Mouse (Mus musculus) MEL (cell line): ENCODE data around the gene Pde7b. TPM values are rescaled to one million over a fixed set of nuclear protein-coding genes. Genes with fewer than 3 reads are reported as not detected.

ENCODE experiments used
- DNase-seq: peaks from one replicate; pipeline ENCODE4 v3.0.0; 2011; ENCODE audit warnings: low read depth, low spot score
- H3K27ac ChIP-seq: 2 replicates; pipeline ENCODE4 v1.5.1; 2012; ENCODE audit warnings: low read depth, mild to moderate bottlenecking, control low read depth, low read length, moderate library complexity; ENCODE audit not compliant: control insufficient read depth
- H3K27me3 ChIP-seq, 2 experiments: fragments of 150-350 bp in 1 of 2; sonication (generic) in 1 of 2; 2 replicates each; pipeline ENCODE4 v1.6.1; 2012; ENCODE audit warnings: low read length in 2 of 2, mild to moderate bottlenecking in 2 of 2, improper control_type of control experiment in 1 of 2, moderate library complexity in 1 of 2; ENCODE audit not compliant: insufficient read depth in 2 of 2, control insufficient read depth in 1 of 2
- H3K36me3 ChIP-seq, 2 experiments: 2 replicates each; pipeline ENCODE4 v1.6.1; 2012 to 2014; ENCODE audit warnings: low read length in 2 of 2, improper control_type of control experiment in 1 of 2, inconsistent platforms in 1 of 2, mild to moderate bottlenecking in 1 of 2; ENCODE audit not compliant: insufficient read depth in 2 of 2, control insufficient read depth in 1 of 2
- H3K4me1 ChIP-seq, 2 experiments: fragments of 150-350 bp in 1 of 2; sonication (generic) in 1 of 2; 2 replicates each; pipeline ENCODE4 v1.6.1; 2012; ENCODE audit warnings: low read length in 2 of 2, improper control_type of control experiment in 1 of 2, mild to moderate bottlenecking in 1 of 2; ENCODE audit not compliant: insufficient read depth in 2 of 2, control insufficient read depth in 1 of 2
- H3K4me3 ChIP-seq, 2 experiments: fragments of 150-350 bp in 1 of 2; sonication (generic) in 1 of 2; 2 replicates each; pipeline ENCODE4 v1.5.1; 2012; ENCODE audit warnings: low read depth in 2 of 2, low read length in 2 of 2, mild to moderate bottlenecking in 2 of 2, moderate library complexity in 2 of 2, control low read depth in 1 of 2, improper control_type of control experiment in 1 of 2; ENCODE audit not compliant: control insufficient read depth in 1 of 2, insufficient read depth in 1 of 2
- H3K79me2 ChIP-seq: 2 replicates; pipeline ENCODE4 v1.6.1; 2012; ENCODE audit warnings: mild to moderate bottlenecking, low read length, moderate library complexity; ENCODE audit not compliant: control insufficient read depth, poor library complexity, insufficient read depth
- H3K9ac ChIP-seq: 2 replicates; pipeline ENCODE4 v1.6.1; 2012; ENCODE audit warnings: low read depth, mild to moderate bottlenecking, control low read depth, low read length, moderate library complexity; ENCODE audit not compliant: control insufficient read depth, poor library complexity, severe bottlenecking
- H3K9me3 ChIP-seq: fragments of 150-350 bp; sonication (generic); replicated peaks from 2 replicates; pipeline ENCODE4 v1.6.1; 2012; ENCODE audit warnings: mild to moderate bottlenecking, low read length, improper control_type of control experiment, moderate library complexity; ENCODE audit not compliant: insufficient read depth
- CHD1 ChIP-seq: IDR thresholded peaks from 2 replicates; pipeline ENCODE4 v1.6.1; 2012; ENCODE audit warnings: low read depth, mild to moderate bottlenecking, inconsistent platforms, low read length, improper control_type of control experiment
- CHD2 ChIP-seq: IDR thresholded peaks from 2 replicates; pipeline ENCODE4 v1.6.1; 2011; ENCODE audit warnings: low read length, improper control_type of control experiment
- CTCF ChIP-seq, 3 experiments: IDR thresholded peaks in 2 of 3; conservative IDR thresholded peaks in 1 of 3; 2 replicates each; pipeline ENCODE4 v1.5.1; 2011 to 2012; ENCODE audit warnings: low read length in 3 of 3, low read depth in 2 of 3, mild to moderate bottlenecking in 2 of 3, improper control_type of control experiment in 1 of 3, inconsistent platforms in 1 of 3, mixed read lengths in 1 of 3, moderate library complexity in 1 of 3; ENCODE audit not compliant: control insufficient read depth in 1 of 3, insufficient read depth in 1 of 3, poor library complexity in 1 of 3, severe bottlenecking in 1 of 3
- E2F4 ChIP-seq: IDR thresholded peaks from 2 replicates; pipeline ENCODE4 v1.6.1; 2011; ENCODE audit warnings: low read depth, low read length, improper control_type of control experiment, borderline replicate concordance
- ETS1 ChIP-seq: IDR thresholded peaks from 2 replicates; pipeline ENCODE4 v1.6.1; 2012; ENCODE audit warnings: low read depth, mild to moderate bottlenecking, inconsistent platforms, low read length, improper control_type of control experiment, moderate library complexity
- GABPA ChIP-seq: IDR thresholded peaks from 2 replicates; pipeline ENCODE4 v1.6.1; 2012; ENCODE audit warnings: low read depth, mild to moderate bottlenecking, inconsistent platforms, low read length, improper control_type of control experiment, moderate library complexity
- HCFC1 ChIP-seq: IDR thresholded peaks from 2 replicates; pipeline ENCODE4 v1.6.1; 2012; ENCODE audit warnings: low read depth, mild to moderate bottlenecking, inconsistent platforms, low read length, improper control_type of control experiment, moderate library complexity
- JUND ChIP-seq: IDR thresholded peaks from 2 replicates; pipeline ENCODE4 v1.6.1; 2011; ENCODE audit warnings: low read depth, mild to moderate bottlenecking, improper control_type of control experiment, low read length
- KAT2A ChIP-seq: conservative IDR thresholded peaks from 2 replicates; pipeline ENCODE4 v1.6.1; 2012; ENCODE audit warnings: low read depth, low read length, improper control_type of control experiment, inconsistent platforms
- MAX ChIP-seq: IDR thresholded peaks from 2 replicates; pipeline ENCODE4 v1.6.1; 2011; ENCODE audit warnings: low read length, improper control_type of control experiment
- MEF2A ChIP-seq: IDR thresholded peaks from 2 replicates; pipeline ENCODE4 v1.6.1; 2014; ENCODE audit warnings: low read depth, mild to moderate bottlenecking, inconsistent platforms, low read length, improper control_type of control experiment; ENCODE audit not compliant: poor library complexity, insufficient replicate concordance, severe bottlenecking; ENCODE audit errors: extremely low read depth
- MXI1 ChIP-seq: IDR thresholded peaks from 2 replicates; pipeline ENCODE4 v1.6.1; 2011; ENCODE audit warnings: mild to moderate bottlenecking, low read depth, low read length, improper control_type of control experiment
- MYC ChIP-seq: IDR thresholded peaks from 2 replicates; pipeline ENCODE4 v1.6.1; 2011; ENCODE audit warnings: low read depth, mild to moderate bottlenecking, low read length, improper control_type of control experiment, moderate library complexity
- POLR2AphosphoS2 ChIP-seq: IDR thresholded peaks from 2 replicates; pipeline ENCODE4 v1.6.1; 2011; ENCODE audit warnings: low read length, improper control_type of control experiment
- POLR2AphosphoS5 ChIP-seq: IDR thresholded peaks from 2 replicates; pipeline ENCODE4 v1.6.1; 2012; ENCODE audit warnings: low read depth, borderline replicate concordance, mild to moderate bottlenecking, inconsistent platforms, low read length, moderate library complexity, mixed read lengths
- SIN3A ChIP-seq: IDR thresholded peaks from 2 replicates; pipeline ENCODE4 v1.6.1; 2012; ENCODE audit warnings: low read length, improper control_type of control experiment, inconsistent platforms
- SMC3 ChIP-seq: IDR thresholded peaks from 2 replicates; pipeline ENCODE4 v1.6.1; 2011; ENCODE audit warnings: low read depth, low read length, improper control_type of control experiment
- TBP ChIP-seq: IDR thresholded peaks from 2 replicates; pipeline ENCODE4 v1.8.0; 2011; ENCODE audit warnings: low read depth, low read length, improper control_type of control experiment
- USF1 ChIP-seq: IDR thresholded peaks from 2 replicates; pipeline ENCODE4 v1.6.1; 2014; ENCODE audit warnings: low read depth, mild to moderate bottlenecking, inconsistent platforms, low read length, improper control_type of control experiment, moderate library complexity
- ZC3H11A ChIP-seq: IDR thresholded peaks from 2 replicates; pipeline ENCODE4 v1.6.1; 2012; ENCODE audit warnings: low read depth, mild to moderate bottlenecking, inconsistent platforms, low read length, improper control_type of control experiment
- ZKSCAN1 ChIP-seq: IDR thresholded peaks from 2 replicates; pipeline ENCODE4 v1.6.1; 2012; ENCODE audit warnings: low read depth, mild to moderate bottlenecking, inconsistent platforms, low read length, improper control_type of control experiment, moderate library complexity
- ZMIZ1 ChIP-seq: IDR thresholded peaks from 2 replicates; pipeline ENCODE4 v1.6.1; 2012; ENCODE audit warnings: low read depth, mild to moderate bottlenecking, inconsistent platforms, low read length, improper control_type of control experiment, moderate library complexity
- ZNF384 ChIP-seq: IDR thresholded peaks from 2 replicates; pipeline ENCODE4 v1.6.1; 2012; ENCODE audit warnings: low read depth, mild to moderate bottlenecking, inconsistent platforms, low read length, improper control_type of control experiment
- polyA plus RNA-seq, 2 experiments: library from polyadenylated mRNA; stranded (reverse) in 1 of 2; unstranded in 1 of 2; fragments of >175 nt in 1 of 2; fragments of >200 nt in 1 of 2; gene quantifications; 2 replicates each; pipeline versions ENCODE4 v1.2.1 to v1.2.4; 2012; ENCODE audit warnings: low replicate concordance in 2 of 2, low read depth in 1 of 2; ENCODE audit not compliant: insufficient read length in 2 of 2, insufficient read depth in 1 of 2, missing spikeins in 1 of 2
- total RNA-seq: library from RNA; depleted of rRNA; stranded (reverse); fragments of 300-350 nt; gene quantifications from 2 replicates; pipeline ENCODE4 v1.2.3, GENCODE M21; 2012

The Pde7b gene
- total and polyA plus RNA-seq, 3 experiments, result 0.04 TPM; not detected in 2

GRCm38 (mm10) chr10:20633085-20633415 is 91.8 kb downstream of the Pde7b start:
- H3K36me3 ChIP-seq, result no peaks in the 10 kb centered on the region
- H3K27ac ChIP-seq, result no peak overlapping the region
- H3K79me2 ChIP-seq, result no peaks in the 10 kb centered on the region
- no peak for TF ChIP-seq E2F4
- no peak for TF ChIP-seq MAX
- TF ChIP-seq ZC3H11A, result no peak
- no peak for TF ChIP-seq SMC3
- TF ChIP-seq ZNF384, result no peak
- TF ChIP-seq POLR2AphosphoS2, result no peak
- no peak for TF ChIP-seq GABPA
- no peak for TF ChIP-seq CHD1
- TF ChIP-seq ZMIZ1, result no peak
- no peak for TF ChIP-seq MXI1
- TF ChIP-seq ZKSCAN1, result no peak
- no peak for TF ChIP-seq CHD2
- TF ChIP-seq USF1, result no peak
- TF ChIP-seq KAT2A, result no peak
- TF ChIP-seq CTCF (IDR thresholded peaks at IDR 0.05 in 2 of 3, conservative IDR thresholded peaks at IDR 0.05 in 1 of 3; ENCODE audit: control insufficient read depth in 1 of 3, insufficient read depth in 1 of 3, low read depth in 2 of 3, low read length in 3 of 3, poor library complexity in 1 of 3, severe bottlenecking in 1 of 3), result no peak
- no peak for TF ChIP-seq TBP
- no peak for TF ChIP-seq SIN3A
- no peak for TF ChIP-seq JUND
- no peak for TF ChIP-seq MEF2A
- no peak for DNase-seq
- H3K4me3 ChIP-seq, result no peak overlapping the region
- peaks cover 0 to 4% of the 10 kb centered on the region in 2 experiments; a peak in 3 of 4 replicates for H3K27me3 ChIP-seq
- no peak overlapping the region for H3K9ac ChIP-seq
- H3K4me1 ChIP-seq, result no peaks in the 10 kb centered on the region
- H3K9me3 ChIP-seq, result no peaks in the 10 kb centered on the region

GRCm38 (mm10) chr10:20632256-20633084 is 92.4 kb downstream of the Pde7b start:
- Histone ChIP-seq H3K36me3 (no peaks in the 10 kb centered on the region), H3K79me2 (no peaks in the 10 kb centered on the region), H3K4me1 (no peaks in the 10 kb centered on the region), H3K9me3 (no peaks in the 10 kb centered on the region), H3K27me3 (peaks cover 0 to 4% of the 10 kb centered on the region in 2 experiments; a peak in 3 of 4 replicates), H3K27ac (no peak overlapping the region), H3K9ac (no peak overlapping the region), H3K4me3 (no peak overlapping the region)
- no peak for DNase-seq
- TF ChIP-seq POLR2AphosphoS2 (no peak), ZNF384 (no peak), SIN3A (no peak), MYC (no peak), ETS1 (no peak), HCFC1 (no peak), MAX (no peak), POLR2AphosphoS5 (no peak), ZMIZ1 (no peak), MEF2A (no peak), USF1 (no peak)
